Mouse (Mus musculus) T-helper 1 cell (primary cell): ENCODE measurements around the gene Spata7.

Experiments used
- in situ Hi-C: fragments of 300-600 bp; cut with MboI, MseI; formaldehyde crosslinking; loops from one replicate; pipeline ENCODE4 v1.15.1; 2025; ENCODE audit warnings: high pct_unique_total_duplicates

Spata7 gene

GRCm38 (mm10) chr12:98669864-98670263, 41.9 kb downstream of the Spata7 start:
- in situ Hi-C loops, result loop anchor here (10.0 kb wide), 1 partner anchor 65 kb away; the partner anchor contains the start of gene Ptpn21

- in situ Hi-C loops, result loop anchor here (10.0 kb wide), 1 partner anchor 64 kb away; the partner anchor contains the start of gene Ptpn21
Observed at GRCm38 (mm10) chr12:98670429-98670828, 42.5 kb downstream of the Spata7 start.

- in situ Hi-C loops, result loop anchor here (10.0 kb wide), 1 partner anchor 61 kb away; the partner anchor contains the start of gene Ptpn21
Observed at GRCm38 (mm10) chr12:98673879-98674278, 45.9 kb downstream of the Spata7 start.

GRCm38 (mm10) chr12:98674627-98675143, 46.7 kb downstream of the Spata7 start:
- in situ Hi-C loops, result loop anchor here (10.0 kb wide), 1 partner anchor 60 kb away; the partner anchor contains the start of gene Ptpn21

- in situ Hi-C loops, result loop anchor here (10.0 kb wide), 1 partner anchor 58 kb away; the partner anchor contains the start of gene Ptpn21
Observed at GRCm38 (mm10) chr12:98676861-98677260, 48.9 kb downstream of the Spata7 start.

- in situ Hi-C loops, result loop anchor here (10.0 kb wide), 1 partner anchor 57 kb away; the partner anchor contains the start of gene Ptpn21
Observed at GRCm38 (mm10) chr12:98677336-98677735, 49.4 kb downstream of the Spata7 start.

- in situ Hi-C loops, result loop anchor here (10.0 kb wide), 1 partner anchor 55 kb away; the partner anchor contains the start of gene Ptpn21
Observed at GRCm38 (mm10) chr12:98679906-98680305, 51.9 kb downstream of the Spata7 start.

GRCm38 (mm10) chr12:98682196-98682595, 54.2 kb downstream of the Spata7 start:
- in situ Hi-C loops, result no loop called here

- in situ Hi-C loops, result no loop called here
Observed at GRCm38 (mm10) chr12:98683171-98683570, 55.2 kb downstream of the Spata7 start.

GRCm38 (mm10) chr12:98683574-98683973, 55.6 kb downstream of the Spata7 start:
- in situ Hi-C loops, result no loop called here

- in situ Hi-C loops, result no loop called here
Observed at GRCm38 (mm10) chr12:98690230-98690629, 62.3 kb downstream of the Spata7 start.

- in situ Hi-C loops, result no loop called here
Observed at GRCm38 (mm10) chr12:98697202-98697601, 69.2 kb downstream of the Spata7 start.

- in situ Hi-C loops, result no loop called here
Observed at GRCm38 (mm10) chr12:98701564-98701963, 73.6 kb downstream of the Spata7 start.

GRCm38 (mm10) chr12:98703554-98703953, 75.6 kb downstream of the Spata7 start:
- in situ Hi-C loops, result no loop called here

GRCm38 (mm10) chr12:98703961-98704360, 76.0 kb downstream of the Spata7 start:
- in situ Hi-C loops, result no loop called here

- in situ Hi-C loops, result no loop called here
Observed at GRCm38 (mm10) chr12:98712819-98713218, 84.9 kb downstream of the Spata7 start.

GRCm38 (mm10) chr12:98713621-98714103, 85.7 kb downstream of the Spata7 start:
- in situ Hi-C loops, result no loop called here

GRCm38 (mm10) chr12:98714757-98715156, 86.8 kb downstream of the Spata7 start:
- in situ Hi-C loops, result no loop called here

- in situ Hi-C loops, result no loop called here
Observed at GRCm38 (mm10) chr12:98716142-98716541, 88.2 kb downstream of the Spata7 start.
